8 mouse cellular contexts compared by ENCODE assay signal in the genomic region with DNA sequence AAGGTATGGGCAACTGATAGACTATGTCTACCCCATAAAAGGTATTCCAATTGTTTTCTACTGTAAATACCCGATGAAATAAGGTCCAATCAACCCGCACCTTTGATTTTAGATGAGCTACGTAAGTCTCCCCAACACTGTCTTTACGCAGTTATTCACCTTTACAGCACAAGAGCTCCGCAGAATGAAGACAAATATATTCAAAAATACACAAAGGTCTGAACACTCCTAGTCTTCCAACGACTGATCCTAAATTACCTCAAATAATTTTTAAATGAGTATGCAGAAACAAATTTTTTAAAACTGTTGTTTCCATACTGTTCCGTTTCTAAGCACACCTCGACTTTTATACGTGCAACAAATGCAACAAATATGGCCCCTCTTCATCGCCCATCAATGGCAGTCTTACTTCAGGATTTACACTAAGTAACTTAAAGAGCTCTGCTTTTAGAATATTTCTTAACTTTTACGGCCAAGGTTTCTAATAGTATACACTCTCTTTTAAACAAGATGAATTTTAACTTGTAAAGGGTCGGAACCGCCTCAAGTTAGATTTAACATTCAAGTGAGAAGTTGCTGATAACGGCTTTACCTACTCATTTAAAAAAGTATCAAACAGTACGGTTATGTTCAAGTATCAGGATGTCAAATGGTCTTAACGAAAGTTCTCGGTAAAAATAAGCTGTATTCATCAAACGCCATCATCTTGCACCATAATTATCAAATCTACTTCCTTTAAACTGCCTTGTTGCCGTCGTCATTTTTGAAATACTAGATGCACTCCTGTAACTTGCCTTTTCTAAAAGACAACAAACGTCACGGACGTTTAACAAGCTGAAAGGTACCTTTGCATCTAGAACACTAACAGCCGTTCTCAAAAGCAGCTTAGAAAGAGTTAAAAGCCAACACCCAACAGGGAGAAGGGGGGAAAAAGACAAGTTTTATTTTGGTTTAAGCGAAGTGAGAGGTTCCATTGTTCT. TPM values are rescaled to one million over a fixed set of nuclear protein-coding genes. Genes with fewer than 3 reads are reported as not detected.
DNase-seq lines count a peak whose midpoint lies in the region; ATAC-seq and TF ChIP-seq lines count a peak whose summit lies in the region.

No protein-coding gene starts in this region.

- no peak for TF ChIP-seq EP300 in CH12.LX (IDR thresholded peaks at IDR 0.05; ENCODE audit: low read length)

- under 1% methylated on average over 25 of the region's 25 CpGs for WGBS in heart, embryonic 12.5 days
- WGBS in embryonic facial prominence, embryonic 13.5 days: under 1% methylated on average over 25 of the region's 25 CpGs
- WGBS in limb, embryonic 12.5 days: under 1% methylated on average over 25 of the region's 25 CpGs

- H3K9ac ChIP-seq in heart, embryonic 12.5 days: peak overlapping the region; percentile 100
- peak overlapping the region; percentile 100 for H3K9ac ChIP-seq in CH12.LX (ENCODE audit: insufficient read depth, low read depth)
- H3K9ac ChIP-seq in embryonic facial prominence, embryonic 13.5 days: peak overlapping the region; percentile 100
- peak overlapping the region; percentile 100 for H3K9ac ChIP-seq in limb, embryonic 12.5 days (replicated peaks)

- no peak for TF ChIP-seq CTCF in CH12.LX (conservative IDR thresholded peaks at IDR 0.05 in 1 of 2, IDR thresholded peaks at IDR 0.05 in 1 of 2; ENCODE audit: low read depth in 2 of 2, low read length in 2 of 2)

- peaks cover 26% of the 10 kb centered on the region for H3K79me2 ChIP-seq in CH12.LX (replicated peaks; ENCODE audit: control insufficient read depth, extremely low read depth, insufficient read depth, poor library complexity, severe bottlenecking)

- no peak for ATAC-seq in heart, embryonic 12.5 days (ENCODE audit: insufficient number of reproducible peaks, low FRiP score)
- no peak for ATAC-seq in embryonic facial prominence, embryonic 13.5 days (ENCODE audit: insufficient number of reproducible peaks, insufficient read depth, low FRiP score, low TSS enrichment, low read depth)
- ATAC-seq in limb, embryonic 12.5 days (ENCODE audit: insufficient number of reproducible peaks, insufficient read depth, low FRiP score, low TSS enrichment, low read depth): no peak

- H3K27ac ChIP-seq in heart, embryonic 12.5 days (ENCODE audit: poor library complexity, severe bottlenecking): peak overlapping the region; percentile 100
- H3K27ac ChIP-seq in CH12.LX (ENCODE audit: insufficient read depth, low read depth): peak overlapping the region; percentile 96
- peak overlapping the region; percentile 100 for H3K27ac ChIP-seq in embryonic facial prominence, embryonic 13.5 days
- peak overlapping the region; percentile 100 for H3K27ac ChIP-seq in limb, embryonic 12.5 days

- H3K4me1 ChIP-seq in heart, embryonic 12.5 days (replicated peaks): peaks cover 18% of the 10 kb centered on the region
- H3K4me1 ChIP-seq in CH12.LX (ENCODE audit: control insufficient read depth in 1 of 2, insufficient read depth in 2 of 2): peaks cover 0 to 22% of the 10 kb centered on the region in 2 experiments; a peak in 2 of 4 replicates
- peaks cover 16% of the 10 kb centered on the region for H3K4me1 ChIP-seq in embryonic facial prominence, embryonic 13.5 days
- peaks cover 19% of the 10 kb centered on the region for H3K4me1 ChIP-seq in limb, embryonic 12.5 days (replicated peaks)

- intact Hi-C loops in heart, postnatal 36 days (cut with DNase I): loop anchor here (1.0 kb wide), 1 partner anchor 16 kb away; a partner anchor contains a TSS
- intact Hi-C loops in gastrocnemius, postnatal 14 days (cut with DNase I; ENCODE audit: low total_unique reads): no loop called here

- no peaks in the 10 kb centered on the region for H3K9me3 ChIP-seq in heart, embryonic 12.5 days (replicated peaks)
- no peaks in the 10 kb centered on the region for H3K9me3 ChIP-seq in CH12.LX (replicated peaks; ENCODE audit: low read length)
- no peaks in the 10 kb centered on the region for H3K9me3 ChIP-seq in embryonic facial prominence, embryonic 13.5 days
- H3K9me3 ChIP-seq in limb, embryonic 12.5 days: no peaks in the 10 kb centered on the region

- no peak for TF ChIP-seq RAD21 in CH12.LX (IDR thresholded peaks at IDR 0.05; ENCODE audit: low read depth, low read length)

- dilution Hi-C loops in CH12.LX (cut with MboI; ENCODE audit: extremely low pct_ligation_motif_present, extremely low pct_unique_long_range_greater_than_20kb, low sequenced_read_pairs): no loop called here

- no peak for TF ChIP-seq POLR2A in CH12.LX (IDR thresholded peaks at IDR 0.05; ENCODE audit: low read depth, low read length)

- H3K36me3 ChIP-seq in heart, embryonic 12.5 days: peaks cover 4% of the 10 kb centered on the region; the same call in 1 of the 2 replicates
- H3K36me3 ChIP-seq in CH12.LX (replicated peaks in 1 of 2; ENCODE audit: control insufficient read depth in 1 of 2, insufficient read depth in 1 of 2, low read length in 1 of 2): peaks cover 0 to 4% of the 10 kb centered on the region in 2 experiments
- peaks cover 3% of the 10 kb centered on the region; the same call in 1 of the 2 replicates for H3K36me3 ChIP-seq in embryonic facial prominence, embryonic 13.5 days
- H3K36me3 ChIP-seq in limb, embryonic 12.5 days: peaks cover 8% of the 10 kb centered on the region
- H3K36me3 ChIP-seq in splenic B cell, adult 2 months (ENCODE audit: control insufficient read depth, insufficient read depth, low read length, poor library complexity, severe bottlenecking): peaks cover 4% of the 10 kb centered on the region; the same call in 1 of the 2 replicates

- peak overlapping the region; percentile 99 for H3K4me3 ChIP-seq in heart, embryonic 12.5 days
- peak overlapping the region; percentile 95 to 99 (median 97) for H3K4me3 ChIP-seq in CH12.LX (replicated peaks in 1 of 3; ENCODE audit: low read depth in 2 of 3, low read length in 2 of 3, poor library complexity in 1 of 3)
- peak overlapping the region; percentile 90 for H3K4me3 ChIP-seq in embryonic facial prominence, embryonic 13.5 days
- peak overlapping the region; percentile 100 for H3K4me3 ChIP-seq in limb, embryonic 12.5 days (replicated peaks)

- in situ Hi-C loops in CH12.LX (cut with MboI; ENCODE audit: low pct_ligation_motif_present, low pct_unique_long_range_greater_than_20kb, low sequenced_read_pairs): no loop called here

- no peak for DNase-seq in heart, postnatal 36 days
- peak; percentile 60 for DNase-seq in CH12.LX (ENCODE audit: extremely low read depth)
- peak; percentile 63 for DNase-seq in splenic B cell, adult 2 months (ENCODE audit: low read depth, low spot score)
- no peak for DNase-seq in urinary bladder, postnatal 10 days (ENCODE audit: low spot score)
- DNase-seq in gastrocnemius, postnatal 14 days: no peak

- H3K4me2 ChIP-seq in heart, embryonic 12.5 days: peak overlapping the region; percentile 33; the same call in 1 of the 2 replicates
- H3K4me2 ChIP-seq in CH12.LX (ENCODE audit: insufficient read depth, low read depth, poor library complexity, severe bottlenecking): 0 out of 2 replicates have a peak overlapping the region, but pooled peaks have one; percentile 6
- H3K4me2 ChIP-seq in embryonic facial prominence, embryonic 13.5 days: peak overlapping the region; percentile 64
- peak overlapping the region; percentile 61 for H3K4me2 ChIP-seq in limb, embryonic 12.5 days

- no peaks in the 10 kb centered on the region for H3K27me3 ChIP-seq in heart, embryonic 12.5 days (replicated peaks)
- no peaks in the 10 kb centered on the region for H3K27me3 ChIP-seq in CH12.LX (replicated peaks)
- H3K27me3 ChIP-seq in embryonic facial prominence, embryonic 13.5 days: no peaks in the 10 kb centered on the region
- no peaks in the 10 kb centered on the region for H3K27me3 ChIP-seq in limb, embryonic 12.5 days
- no peaks in the 10 kb centered on the region for H3K27me3 ChIP-seq in splenic B cell, adult 2 months (ENCODE audit: control insufficient read depth, insufficient read depth, low read length, poor library complexity, severe bottlenecking)

TF ChIP-seq in CH12.LX, 34 proteins besides CTCF, POLR2A, EP300 and RAD21:
- TF ChIP-seq MEF2A (IDR thresholded peaks at IDR 0.05; ENCODE audit: borderline replicate concordance, low read depth, low read length) (no peak), CHD1 (IDR thresholded peaks at IDR 0.05; ENCODE audit: low read depth, low read length) (peak; percentile 90; the same call in 1 of the 2 replicates), MAFK (IDR thresholded peaks at IDR 0.05; ENCODE audit: insufficient replicate concordance, low read length) (no peak), SIN3A (IDR thresholded peaks at IDR 0.05; ENCODE audit: low read length) (peak; percentile 63; the same call in 1 of the 2 replicates), IRF4 (IDR thresholded peaks at IDR 0.05; ENCODE audit: low read depth, low read length) (no peak)

RNA-seq across cellular contexts. Expression of a gene that starts 15.3 kb away (rescaled TPM):
- polyA plus RNA-seq in heart, embryonic 12.5 days (2016; fragmentation: Nextera tagmentation; extraction: Ambion mirVana): 48.5 and 50.4 TPM in 2 replicates
- 10 to 100 TPM; 49.0 to 52.1 TPM for total RNA-seq in heart, postnatal 36 days (2021)
- total RNA-seq in CH12.LX (2012; rRNA removed): 21.4 and 30.9 TPM in 2 replicates
- total RNA-seq in CH12.LX (2014; rRNA removed): 18.2 and 23.2 TPM in 2 replicates
- 39.3 and 42.8 TPM in 2 replicates for polyA plus RNA-seq in CH12.LX (2012; ENCODE audit: insufficient read length, low read depth)
- polyA plus RNA-seq in embryonic facial prominence, embryonic 13.5 days (2015; fragmentation: Nextera tagmentation; extraction: Ambion mirVana): 62.3 and 65.6 TPM in 2 replicates
- polyA plus RNA-seq in limb, embryonic 12.5 days (2016; fragmentation: Nextera tagmentation; extraction: Ambion mirVana): 66.8 and 70.3 TPM in 2 replicates
- 10 to 100 TPM; 36.7 to 38.2 TPM for total RNA-seq in gastrocnemius, postnatal 14 days (2021)

Comparison
In these comparisons a context has a peak if more than half of its experiments do, and no peak if none do; other contexts are left out.
1. H3K4me2 ChIP-seq: peak in every context shown above with its lines; median percentile 64 in embryonic facial prominence, embryonic 13.5 days; 61 in limb, embryonic 12.5 days; 33 in heart, embryonic 12.5 days; 6 in CH12.LX.
2. DNase-seq: peak in CH12.LX (single experiment) and splenic B cell, adult 2 months (single experiment); none in heart, postnatal 36 days (0 of 2), urinary bladder, postnatal 10 days (single experiment) and gastrocnemius, postnatal 14 days (single experiment).
3. Peak in every context shown above with its lines, with median percentiles within 50 percentile points of each other: H3K27ac ChIP-seq, H3K4me3 ChIP-seq and H3K9ac ChIP-seq.